Mouse (Mus musculus): ENCODE results near the gene Slc52a3.

GRCm38 (mm10) chr2:151979470-151980354, 16.6 kb upstream of the Slc52a3 start, which contains the start of gene Fam110a:
- peak; percentile 5; the same call in 1 of the 2 replicates for TF ChIP-seq CTCF (IDR thresholded peaks at IDR 0.05; ENCODE audit: low read depth)
- no peak for TF ChIP-seq EP300 (IDR thresholded peaks at IDR 0.05; ENCODE audit: low read depth)

All from liver, embryonic 14.5 days (tissue).